Mouse (Mus musculus) lung, postnatal 0 days (tissue): Measurements from ENCODE around the gene Crebrf. TPM values are rescaled to one million over a fixed set of nuclear protein-coding genes. Genes with fewer than 3 reads are reported as not detected.

Experiments
- ATAC-seq: fragments of 200-750 bp; cut with Nextera tagmentation; 2 replicates; pipeline ENCODE4 v1.8.0; 2017; ENCODE audit warnings: moderate library complexity
- DNase-seq: peaks from one replicate; pipeline ENCODE4 v3.0.0-alpha.2; 2016; ENCODE audit warnings: low spot score
- H3K27ac ChIP-seq: fragments of 300-500 bp; sonication (generic); 2 replicates; pipeline ENCODE4 v1.5.1; 2014; ENCODE audit warnings: antibody characterized with exemption, mild to moderate bottlenecking, low read length, mixed read lengths
- H3K27me3 ChIP-seq: fragments of 300-500 bp; sonication (generic); replicated peaks from 2 replicates; pipeline ENCODE4 v1.6.1; 2014; ENCODE audit warnings: low read length, mixed read lengths; ENCODE audit not compliant: insufficient read depth
- H3K36me3 ChIP-seq: fragments of 300-500 bp; sonication (generic); 2 replicates; pipeline ENCODE4 v1.6.1; 2014; ENCODE audit warnings: low read length, mixed read lengths; ENCODE audit not compliant: insufficient read depth
- H3K4me1 ChIP-seq: fragments of 300-500 bp; sonication (generic); 2 replicates; pipeline ENCODE4 v1.6.1; 2014; ENCODE audit warnings: antibody characterized with exemption, low read depth, low read length, mixed read lengths; ENCODE audit not compliant: insufficient read depth
- H3K4me2 ChIP-seq: fragments of 300-500 bp; sonication (generic); replicated peaks from 2 replicates; pipeline ENCODE4 v1.6.1; 2014; ENCODE audit warnings: low read depth, mild to moderate bottlenecking, low read length, moderate library complexity, mixed read lengths
- H3K4me3 ChIP-seq: fragments of 300-500 bp; sonication (generic); 2 replicates; pipeline ENCODE4 v1.5.1; 2014; ENCODE audit warnings: low read depth, low read length
- H3K9ac ChIP-seq: fragments of 300-500 bp; sonication (generic); replicated peaks from 2 replicates; pipeline ENCODE4 v1.6.1; 2014; ENCODE audit warnings: low read depth, mild to moderate bottlenecking
- H3K9me3 ChIP-seq: fragments of 300-500 bp; sonication (generic); 2 replicates; pipeline ENCODE4 v1.6.1; 2016; ENCODE audit warnings: low read length, mixed read lengths
- CTCF ChIP-seq: IDR thresholded peaks from 2 replicates; pipeline ENCODE4 v1.5.1; 2016; ENCODE audit warnings: antibody characterized with exemption, mild to moderate bottlenecking
- EP300 ChIP-seq: IDR thresholded peaks from 2 replicates; pipeline ENCODE4 v1.6.1; 2016; ENCODE audit warnings: antibody characterized with exemption, mild to moderate bottlenecking, control low read depth
- WGBS: fragments of 180-500 bp; shearing (Covaris S2); extraction: QIAGEN DNeasy Blood & Tissue Kit; methylation state at CpG from one replicate; pipeline ENCODE4 v1.1.7; 2014; 5-methylcytosine and 5-hydroxymethylcytosine counted together
- polyA plus RNA-seq: library from polyadenylated mRNA; unstranded; fragments of >200 nt; fragmentation: Nextera tagmentation; extraction: Ambion mirVana; gene quantifications from 2 replicates; pipeline ENCODE4 v1.2.1, GENCODE M21; 2015

Gene Crebrf
- polyA plus RNA-seq, 1 experiment from 2014 or later = 38.7 TPM

GRCm38 (mm10) chr17:26794744-26795143, 79.3 kb downstream of the Crebrf start:
- TF ChIP-seq EP300 = no peak
- peak; percentile 85 for TF ChIP-seq CTCF
- no peak overlapping the region for H3K4me2 ChIP-seq
- no peak overlapping the region for H3K4me3 ChIP-seq
- ATAC-seq (no peak), DNase-seq (peak; percentile 63)
- no peaks in the 10 kb centered on the region for H3K27me3 ChIP-seq
- H3K36me3 ChIP-seq = peaks cover 22% of the 10 kb centered on the region; the same call in 1 of the 2 replicates
- WGBS = 22% methylated on average over 3 of the region's 3 CpGs
- H3K9me3 ChIP-seq = no peaks in the 10 kb centered on the region
- H3K4me1 ChIP-seq = no peaks in the 10 kb centered on the region
- no peak overlapping the region for H3K27ac ChIP-seq
- no peak overlapping the region for H3K9ac ChIP-seq

- Histone ChIP-seq H3K36me3 (peaks cover 19% of the 10 kb centered on the region; the same call in 1 of the 2 replicates), H3K27ac (no peak overlapping the region), H3K9me3 (no peaks in the 10 kb centered on the region), H3K9ac (no peak overlapping the region), H3K4me2 (no peak overlapping the region), H3K4me1 (no peaks in the 10 kb centered on the region), H3K27me3 (no peaks in the 10 kb centered on the region), H3K4me3 (no peak overlapping the region)
- whole genome bisulfite sequencing = 63% methylated on average over 6 of the region's 7 CpGs
- ATAC-seq (no peak), DNase-seq (no peak)
- TF ChIP-seq CTCF (no peak), EP300 (no peak)
These were observed 79.9 kb downstream of the Crebrf start for GRCm38 (mm10) chr17:26795386-26795785.

GRCm38 (mm10) chr17:26797379-26798128, 82.1 kb downstream of the Crebrf start:
- Histone ChIP-seq H3K9ac (no peak overlapping the region), H3K27ac (no peak overlapping the region), H3K4me2 (no peak overlapping the region), H3K27me3 (no peaks in the 10 kb centered on the region), H3K4me1 (no peaks in the 10 kb centered on the region), H3K36me3 (peaks cover 3% of the 10 kb centered on the region; the same call in 1 of the 2 replicates), H3K4me3 (no peak overlapping the region), H3K9me3 (no peaks in the 10 kb centered on the region)
- DNase-seq = no peak
- 60% methylated on average over 6 of the region's 6 CpGs for WGBS
- TF ChIP-seq CTCF (no peak), EP300 (no peak)
- ATAC-seq = no peak

GRCm38 (mm10) chr17:26802886-26803285, 87.4 kb downstream of the Crebrf start:
- Histone ChIP-seq H3K27ac (no peak overlapping the region), H3K36me3 (no peaks in the 10 kb centered on the region), H3K4me3 (no peak overlapping the region), H3K9ac (no peak overlapping the region), H3K27me3 (no peaks in the 10 kb centered on the region), H3K9me3 (no peaks in the 10 kb centered on the region), H3K4me1 (no peaks in the 10 kb centered on the region), H3K4me2 (no peak overlapping the region)
- DNase-seq = no peak
- WGBS = 63% methylated on average over 3 of the region's 3 CpGs
- ATAC-seq = no peak
- TF ChIP-seq CTCF (no peak), EP300 (no peak)

GRCm38 (mm10) chr17:26812607-26813006, 97.2 kb downstream of the Crebrf start:
- 66% methylated on average over 2 of the region's 2 CpGs for WGBS
- Histone ChIP-seq H3K4me2 (no peak overlapping the region), H3K4me3 (no peak overlapping the region), H3K9me3 (no peaks in the 10 kb centered on the region), H3K27ac (no peak overlapping the region), H3K4me1 (no peaks in the 10 kb centered on the region), H3K27me3 (no peaks in the 10 kb centered on the region), H3K9ac (no peak overlapping the region), H3K36me3 (no peaks in the 10 kb centered on the region)
- TF ChIP-seq EP300 (no peak), CTCF (no peak)
- ATAC-seq (no peak), DNase-seq (no peak)

- Histone ChIP-seq H3K4me1 (no peaks in the 10 kb centered on the region), H3K4me3 (no peak overlapping the region), H3K4me2 (no peak overlapping the region), H3K9me3 (no peaks in the 10 kb centered on the region), H3K9ac (no peak overlapping the region), H3K36me3 (no peaks in the 10 kb centered on the region), H3K27me3 (no peaks in the 10 kb centered on the region), H3K27ac (no peak overlapping the region)
- WGBS = 59% methylated on average over 9 of the region's 9 CpGs
- ATAC-seq (no peak), DNase-seq (no peak)
- TF ChIP-seq EP300 = no peak
- TF ChIP-seq CTCF = no peak
These were observed 98.0 kb downstream of the Crebrf start for GRCm38 (mm10) chr17:26813497-26813896.
